Mouse (Mus musculus) embryonic facial prominence, embryonic 15.5 days (tissue): ENCODE results near the gene Mindy4. TPM values are rescaled to one million over a fixed set of nuclear protein-coding genes. Genes with fewer than 3 reads are reported as not detected.
A peak's percentile ranks its signal among the peaks of the same experiment; 100 is the strongest.

Experiments
- ATAC-seq: fragments of 200-750 bp; cut with Nextera tagmentation; 2 replicates; pipeline ENCODE4 v1.8.0; 2017; ENCODE audit warnings: low read depth, moderate TSS enrichment; ENCODE audit not compliant: insufficient number of reproducible peaks, low FRiP score, low TSS enrichment
- H3K27ac ChIP-seq: fragments of 300-500 bp; sonication (generic); replicated peaks from 2 replicates; pipeline ENCODE4 v1.5.1; 2015; ENCODE audit warnings: mild to moderate bottlenecking, inconsistent platforms
- H3K27me3 ChIP-seq: fragments of 300-500 bp; sonication (generic); 2 replicates; pipeline ENCODE4 v1.6.1; 2015; ENCODE audit warnings: inconsistent platforms
- H3K36me3 ChIP-seq: fragments of 300-500 bp; sonication (generic); 2 replicates; pipeline ENCODE4 v1.6.1; 2015; ENCODE audit warnings: mild to moderate bottlenecking, inconsistent platforms
- H3K4me1 ChIP-seq: fragments of 300-500 bp; sonication (generic); 2 replicates; pipeline ENCODE4 v1.6.1; 2015; ENCODE audit warnings: inconsistent platforms
- H3K4me2 ChIP-seq: fragments of 300-500 bp; sonication (generic); replicated peaks from 2 replicates; pipeline ENCODE4 v1.6.1; 2015; ENCODE audit warnings: mild to moderate bottlenecking, inconsistent platforms
- H3K4me3 ChIP-seq: fragments of 300-500 bp; sonication (generic); replicated peaks from 2 replicates; pipeline ENCODE4 v1.5.1; 2015; ENCODE audit warnings: mild to moderate bottlenecking, inconsistent platforms
- H3K9ac ChIP-seq: fragments of 300-500 bp; sonication (generic); 2 replicates; pipeline ENCODE4 v1.6.1; 2015; ENCODE audit warnings: inconsistent platforms
- H3K9me3 ChIP-seq: fragments of 300-500 bp; sonication (generic); replicated peaks from 2 replicates; pipeline ENCODE4 v1.6.1; 2016; ENCODE audit warnings: inconsistent platforms
- WGBS: fragments of 180-500 bp; shearing (Covaris S2); methylation state at CpG from one replicate; pipeline ENCODE4 v1.1.7; 2015; 5-methylcytosine and 5-hydroxymethylcytosine counted together
- polyA plus RNA-seq: library from polyadenylated mRNA; unstranded; fragments of >200 nt; fragmentation: Nextera tagmentation; extraction: Ambion mirVana; gene quantifications from 2 replicates; pipeline ENCODE4 v1.2.1, GENCODE M21; 2015

Gene Mindy4
- polyA plus RNA-seq, 1 experiment from 2014 or later, result 21.4 TPM

GRCm38 (mm10) chr6:55258428-55259325, 55.5 kb downstream of the Mindy4 start:
- Histone ChIP-seq H3K4me1 (peaks cover 53% of the 10 kb centered on the region), H3K4me3 (no peak overlapping the region), H3K27me3 (no peaks in the 10 kb centered on the region), H3K9me3 (no peaks in the 10 kb centered on the region), H3K9ac (no peak overlapping the region), H3K4me2 (no peak overlapping the region), H3K27ac (peak overlapping the region; percentile 88), H3K36me3 (0 out of 2 replicates have a peak, but pooled peaks cover 5% of the 10 kb centered on the region)
- 30% methylated on average over 14 of the region's 14 CpGs for WGBS
- ATAC-seq, result peak; percentile 82

DNA sequence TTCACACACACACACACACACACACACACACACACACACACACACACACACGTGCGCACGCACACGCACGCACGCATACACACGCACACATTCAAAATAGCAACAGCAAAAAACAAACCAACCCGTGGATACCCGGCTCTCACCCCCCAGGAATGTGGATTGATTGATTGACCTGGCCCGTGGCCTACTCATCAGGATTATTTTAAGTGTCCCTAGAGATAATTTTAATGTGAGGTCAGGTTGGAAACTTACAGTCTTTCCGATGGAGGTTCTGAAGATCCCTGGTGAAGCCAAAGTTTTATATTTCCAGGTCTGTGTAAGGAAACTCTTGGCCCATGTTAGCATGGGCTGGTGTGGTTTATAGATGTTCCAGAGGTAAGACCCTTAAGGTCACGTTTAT, 59.0 kb downstream of the Mindy4 start:
- no peak for ATAC-seq
- WGBS, result 85% methylated on average over 12 of the region's 12 CpGs

GRCm38 (mm10) chr6:55263490-55264046, 60.4 kb downstream of the Mindy4 start:
- no peaks in the 10 kb centered on the region for H3K27me3 ChIP-seq
- no peak overlapping the region for H3K4me3 ChIP-seq
- no peak for ATAC-seq
- H3K27ac ChIP-seq, result no peak overlapping the region
- 82% methylated on average over 5 of the region's 5 CpGs for WGBS
- no peak overlapping the region for H3K9ac ChIP-seq
- H3K4me2 ChIP-seq, result no peak overlapping the region
- no peaks in the 10 kb centered on the region for H3K9me3 ChIP-seq
- peaks cover 24% of the 10 kb centered on the region for H3K4me1 ChIP-seq
- peaks cover 12% of the 10 kb centered on the region; the same call in 1 of the 2 replicates for H3K36me3 ChIP-seq

More for the DNA sequence above, 59.0 kb downstream of the Mindy4 start:
- Histone ChIP-seq H3K9ac (no peak overlapping the region), H3K4me2 (no peak overlapping the region), H3K4me1 (peaks cover 36% of the 10 kb centered on the region), H3K4me3 (no peak overlapping the region), H3K27me3 (no peaks in the 10 kb centered on the region), H3K9me3 (no peaks in the 10 kb centered on the region), H3K36me3 (peaks cover 12% of the 10 kb centered on the region; the same call in 1 of the 2 replicates), H3K27ac (no peak overlapping the region)

DNA sequence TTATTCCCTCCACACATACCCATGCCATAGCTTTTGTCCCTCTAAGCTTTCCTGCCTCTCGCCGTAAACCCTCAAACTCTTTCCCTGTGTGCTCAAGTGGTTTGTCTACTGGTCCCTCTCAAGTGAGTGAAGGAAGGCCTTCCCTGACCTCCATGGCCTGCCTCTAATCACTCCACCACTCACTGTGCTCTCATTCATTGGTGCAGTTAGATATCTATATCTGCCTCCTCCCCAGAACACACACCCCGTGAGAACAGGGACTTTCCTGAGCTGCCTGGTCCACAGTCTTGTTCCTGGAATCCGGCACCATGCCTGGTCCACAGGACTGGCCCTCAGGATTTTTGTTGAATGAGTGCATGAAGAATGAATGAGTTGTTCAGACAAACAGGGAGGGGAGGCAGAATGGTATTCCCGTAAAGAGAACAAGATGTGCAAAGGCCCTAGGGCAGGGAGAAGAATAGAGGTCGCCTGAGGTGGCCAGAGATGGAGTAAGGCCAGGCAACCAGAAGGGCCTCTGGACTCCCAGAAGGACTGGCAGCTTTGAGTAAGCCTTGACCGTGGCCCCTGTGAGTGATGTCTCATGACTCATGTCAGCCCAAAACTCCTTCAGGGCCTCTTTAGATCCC, 61.7 kb downstream of the Mindy4 start:
- no peak overlapping the region for H3K27ac ChIP-seq
- ATAC-seq, result no peak
- WGBS, result 82% methylated on average over 7 of the region's 7 CpGs
- no peaks in the 10 kb centered on the region for H3K27me3 ChIP-seq
- H3K36me3 ChIP-seq, result peaks cover 12% of the 10 kb centered on the region; the same call in 1 of the 2 replicates
- peaks cover 13% of the 10 kb centered on the region for H3K4me1 ChIP-seq
- no peaks in the 10 kb centered on the region for H3K9me3 ChIP-seq
- H3K4me2 ChIP-seq, result no peak overlapping the region
- no peak overlapping the region for H3K4me3 ChIP-seq
- no peak overlapping the region for H3K9ac ChIP-seq

GRCm38 (mm10) chr6:55272952-55273351, 69.8 kb downstream of the Mindy4 start:
- no peaks in the 10 kb centered on the region for H3K27me3 ChIP-seq
- peaks cover 16% of the 10 kb centered on the region for H3K4me1 ChIP-seq
- H3K4me3 ChIP-seq, result no peak overlapping the region
- ATAC-seq, result no peak
- no peak overlapping the region for H3K27ac ChIP-seq
- H3K9ac ChIP-seq, result no peak overlapping the region
- 66% methylated on average over 7 of the region's 7 CpGs for WGBS
- H3K4me2 ChIP-seq, result no peak overlapping the region
- H3K9me3 ChIP-seq, result no peaks in the 10 kb centered on the region
- H3K36me3 ChIP-seq, result no peaks in the 10 kb centered on the region

GRCm38 (mm10) chr6:55273463-55273862, 70.3 kb downstream of the Mindy4 start:
- Histone ChIP-seq H3K9me3 (no peaks in the 10 kb centered on the region), H3K36me3 (no peaks in the 10 kb centered on the region), H3K27me3 (no peaks in the 10 kb centered on the region), H3K4me1 (peaks cover 21% of the 10 kb centered on the region), H3K4me3 (no peak overlapping the region), H3K4me2 (no peak overlapping the region), H3K27ac (no peak overlapping the region), H3K9ac (no peak overlapping the region)
- no peak for ATAC-seq
- WGBS, result 69% methylated on average over 5 of the region's 5 CpGs

GRCm38 (mm10) chr6:55275000-55275399, 71.8 kb downstream of the Mindy4 start:
- peaks cover 27% of the 10 kb centered on the region for H3K4me1 ChIP-seq
- H3K27me3 ChIP-seq, result no peaks in the 10 kb centered on the region
- WGBS, result 81% methylated on average over 10 of the region's 10 CpGs
- no peak for ATAC-seq
- no peaks in the 10 kb centered on the region for H3K36me3 ChIP-seq
- no peak overlapping the region for H3K4me2 ChIP-seq
- no peak overlapping the region for H3K27ac ChIP-seq
- no peaks in the 10 kb centered on the region for H3K9me3 ChIP-seq
- H3K4me3 ChIP-seq, result no peak overlapping the region
- H3K9ac ChIP-seq, result no peak overlapping the region

GRCm38 (mm10) chr6:55275786-55276185, 72.6 kb downstream of the Mindy4 start:
- Histone ChIP-seq H3K27ac (0 out of 2 replicates have a peak overlapping the region, but pooled peaks have one; percentile 7), H3K9ac (no peak overlapping the region), H3K27me3 (no peaks in the 10 kb centered on the region), H3K4me1 (peaks cover 27% of the 10 kb centered on the region), H3K4me2 (no peak overlapping the region), H3K9me3 (no peaks in the 10 kb centered on the region), H3K4me3 (no peak overlapping the region), H3K36me3 (no peaks in the 10 kb centered on the region)
- ATAC-seq, result no peak
- WGBS, result 68% methylated on average over 8 of the region's 8 CpGs

DNA sequence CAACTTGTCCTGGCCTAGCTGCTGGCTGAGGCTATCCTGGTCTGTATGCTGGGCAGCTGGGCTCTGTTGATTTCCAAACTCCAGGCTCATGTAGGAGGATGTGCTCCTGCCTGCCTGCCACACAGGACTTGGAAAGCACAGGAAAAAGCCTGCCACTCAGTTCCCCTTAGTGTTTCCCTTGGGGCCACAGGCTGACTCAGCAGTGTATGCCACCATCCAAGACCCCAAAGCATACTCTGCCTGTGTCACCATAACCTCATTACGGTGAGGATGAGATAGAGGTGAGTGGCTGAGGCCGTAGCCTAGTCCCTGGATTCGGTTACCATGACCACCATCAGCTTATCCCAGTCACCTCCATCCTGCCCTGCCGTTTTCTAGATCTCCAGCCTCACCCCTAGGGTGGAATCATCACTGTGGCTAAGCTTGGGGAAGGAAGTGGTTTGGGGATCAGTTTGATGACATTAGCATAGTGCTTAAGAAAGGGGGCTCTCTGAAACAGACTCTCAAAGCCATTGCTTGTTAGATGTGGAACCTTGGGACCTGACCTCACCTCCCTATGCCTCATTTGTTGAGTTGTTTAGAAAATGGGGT, 73.6 kb downstream of the Mindy4 start:
- peaks cover 27% of the 10 kb centered on the region for H3K4me1 ChIP-seq
- H3K36me3 ChIP-seq, result no peaks in the 10 kb centered on the region
- no peaks in the 10 kb centered on the region for H3K9me3 ChIP-seq
- no peak overlapping the region for H3K4me2 ChIP-seq
- H3K27me3 ChIP-seq, result no peaks in the 10 kb centered on the region
- ATAC-seq, result no peak
- WGBS, result 78% methylated on average over 4 of the region's 4 CpGs
- H3K4me3 ChIP-seq, result no peak overlapping the region
- 0 out of 2 replicates have a peak overlapping the region, but pooled peaks have one; percentile 7 for H3K27ac ChIP-seq
- no peak overlapping the region for H3K9ac ChIP-seq

DNA sequence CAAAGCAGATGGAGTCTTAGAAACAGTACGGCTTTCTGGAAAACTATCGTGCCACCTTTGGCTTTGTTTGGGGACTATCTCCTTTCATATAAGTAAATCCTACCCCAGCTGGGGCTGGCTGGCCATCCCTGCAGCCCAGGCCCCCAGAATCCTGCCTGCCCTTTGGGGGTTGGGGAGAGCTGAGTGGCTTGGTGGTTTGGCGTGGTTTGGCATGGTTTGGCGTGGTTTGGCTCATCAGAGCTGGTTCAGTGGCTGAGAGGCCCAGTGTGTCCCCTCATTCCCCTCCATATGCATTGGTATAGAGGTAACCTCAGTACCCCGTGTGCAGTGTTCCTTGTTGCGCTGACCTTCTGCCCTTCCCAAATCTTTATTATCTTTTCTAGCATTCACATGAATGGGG, 74.9 kb downstream of the Mindy4 start:
- H3K4me2 ChIP-seq, result no peak overlapping the region
- no peaks in the 10 kb centered on the region for H3K27me3 ChIP-seq
- H3K27ac ChIP-seq, result peak overlapping the region; percentile 85
- 52% methylated on average over 6 of the region's 6 CpGs for WGBS
- peak; percentile 12; the same call in 1 of the 2 replicates for ATAC-seq
- H3K9ac ChIP-seq, result no peak overlapping the region
- no peak overlapping the region for H3K4me3 ChIP-seq
- H3K36me3 ChIP-seq, result no peaks in the 10 kb centered on the region
- H3K9me3 ChIP-seq, result no peaks in the 10 kb centered on the region
- H3K4me1 ChIP-seq, result peaks cover 23% of the 10 kb centered on the region

DNA sequence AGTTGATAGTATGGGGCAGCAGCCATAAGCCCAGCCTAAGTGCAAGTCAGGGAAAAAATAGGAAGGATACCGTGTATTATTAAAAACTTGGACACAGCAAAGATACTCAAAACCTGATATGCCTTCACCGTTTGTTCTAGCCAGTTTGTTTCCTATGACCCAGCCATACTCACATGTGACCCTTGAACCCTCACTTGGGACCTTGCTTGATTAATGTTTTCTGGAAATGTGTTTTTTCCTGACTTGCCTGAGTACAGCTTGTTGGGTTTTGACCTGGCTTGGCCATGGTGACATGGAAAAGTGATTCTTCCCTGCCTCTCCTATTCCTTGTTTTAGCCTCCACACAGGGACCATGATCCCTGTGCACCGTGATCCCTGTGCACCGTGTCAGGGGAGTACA, 75.3 kb downstream of the Mindy4 start:
- Histone ChIP-seq H3K4me2 (no peak overlapping the region), H3K4me3 (no peak overlapping the region), H3K9ac (no peak overlapping the region), H3K9me3 (no peaks in the 10 kb centered on the region), H3K4me1 (peaks cover 19% of the 10 kb centered on the region), H3K27me3 (no peaks in the 10 kb centered on the region), H3K36me3 (no peaks in the 10 kb centered on the region), H3K27ac (peak overlapping the region; percentile 85)
- ATAC-seq, result no peak
- 74% methylated on average over 4 of the region's 4 CpGs for WGBS
